Mouse (Mus musculus) small intestine, adult 2 months (tissue): ENCODE results near the gene Glg1. TPM values are rescaled to one million over a fixed set of nuclear protein-coding genes. Genes with fewer than 3 reads are reported as not detected.
"Not testable (repeated sequence)": the region's sequence is repeated elsewhere in the genome, so short reads cannot be mapped to it uniquely, and the experiment has no call there.

Source experiments
- H3K27ac ChIP-seq: fragments of 200-500 bp; 2 replicates; pipeline ENCODE4 v1.5.1; 2012; ENCODE audit warnings: low read depth, low read length, control low read depth, inconsistent platforms; ENCODE audit not compliant: insufficient read depth
- H3K27me3 ChIP-seq: fragments of 200-500 bp; 2 replicates; pipeline ENCODE4 v1.6.1; 2012; ENCODE audit warnings: mild to moderate bottlenecking, moderate library complexity, low read length, inconsistent platforms; ENCODE audit not compliant: control insufficient read depth, insufficient read depth
- H3K36me3 ChIP-seq: fragments of 200-500 bp; 2 replicates; pipeline ENCODE4 v1.6.1; 2012; ENCODE audit warnings: mild to moderate bottlenecking, low read length, control low read depth, inconsistent platforms; ENCODE audit not compliant: control insufficient read depth, insufficient read depth
- H3K4me1 ChIP-seq: fragments of 200-500 bp; 2 replicates; pipeline ENCODE4 v1.6.1; 2012; ENCODE audit warnings: low read length, inconsistent platforms, mixed read lengths; ENCODE audit not compliant: control insufficient read depth, insufficient read depth, insufficient read length
- H3K4me3 ChIP-seq: fragments of 200-500 bp; 2 replicates; pipeline ENCODE4 v1.5.1; 2012; ENCODE audit warnings: low read depth, mild to moderate bottlenecking, control low read depth, inconsistent platforms, low read length, moderate library complexity
- CTCF ChIP-seq: fragments of 200-500 bp; IDR thresholded peaks from 2 replicates; pipeline ENCODE4 v1.5.1; 2012; ENCODE audit warnings: low read depth, mild to moderate bottlenecking, control low read depth, inconsistent platforms, low read length, moderate library complexity, mixed read lengths; ENCODE audit not compliant: insufficient replicate concordance, insufficient read length; ENCODE audit errors: extremely low read depth
- POLR2A ChIP-seq: fragments of 200-500 bp; IDR thresholded peaks from 2 replicates; pipeline ENCODE4 v1.6.1; 2012; ENCODE audit warnings: low read depth, mild to moderate bottlenecking, control low read depth, inconsistent platforms, low read length, moderate library complexity
- WGBS: fragments of 180-500 bp; shearing (Covaris S2); methylation state at CpG from one replicate; pipeline ENCODE4 v1.1.7; 2018; 5-methylcytosine and 5-hydroxymethylcytosine counted together
- polyA plus RNA-seq: library from polyadenylated mRNA; depleted of rRNA; stranded (reverse); fragments of >200 nt; gene quantifications from 2 replicates; pipeline ENCODE4 v1.2.3, GENCODE M21; 2012; rRNA removed

The Glg1 gene
- 11.0 and 26.0 TPM in 2 replicates for polyA plus RNA-seq

DNA sequence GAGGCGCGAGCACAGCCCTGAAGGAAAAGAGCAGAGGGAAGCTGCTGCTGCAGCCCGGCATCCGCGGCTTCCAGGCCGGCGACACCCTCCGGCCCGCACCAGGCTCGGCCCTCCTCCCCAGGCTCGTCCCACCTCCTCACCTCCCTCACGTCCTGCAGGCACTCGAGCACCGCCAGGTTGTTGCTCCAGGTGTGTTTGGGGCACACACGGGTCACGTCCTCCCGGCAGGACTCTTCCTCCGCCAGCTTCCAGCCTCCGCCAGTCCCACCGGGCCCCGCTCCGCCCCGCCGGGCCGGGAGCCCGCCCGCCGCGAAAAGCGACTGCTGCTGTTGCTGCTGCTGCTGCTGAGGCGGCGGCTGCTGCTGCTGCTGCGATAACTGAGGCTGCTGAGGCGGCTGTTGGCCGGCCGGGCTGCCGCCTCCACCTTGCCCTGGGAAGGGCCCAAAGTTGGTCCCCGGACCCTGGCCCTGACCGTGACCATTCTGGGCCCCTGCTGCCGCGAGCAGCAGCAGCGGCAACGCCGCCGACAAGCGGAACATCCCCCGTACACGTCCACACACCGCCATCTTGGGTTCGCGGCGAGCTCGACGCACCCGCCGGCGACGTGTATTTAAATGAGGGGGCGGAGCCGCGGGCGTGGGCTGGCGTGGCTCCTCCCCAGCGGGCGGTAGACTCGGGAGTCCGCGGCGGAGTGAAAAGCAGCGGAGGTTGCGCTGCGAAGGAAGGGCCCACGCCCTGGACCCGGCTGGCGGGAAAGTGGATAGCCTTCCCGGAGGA lies at the start of gene Glg1:
Gene Glg1, minus strand, starts transcription at position 586 of the 777 bp plus-strand sequence.
- H3K27me3 ChIP-seq, result no peaks in the 10 kb centered on the region
- H3K4me1 ChIP-seq, result no peaks in the 10 kb centered on the region; the same call in 1 of the 2 replicates
- H3K27ac ChIP-seq, result peak within 1 kb of the TSS; percentile 91
- TF ChIP-seq CTCF, result no peak
- TF ChIP-seq POLR2A, result peak; percentile 89
- H3K4me3 ChIP-seq, result peak within 1 kb of the TSS; percentile 87
- no peaks in the 10 kb centered on the region for H3K36me3 ChIP-seq
- 1% methylated on average over 76 of the region's 76 CpGs for WGBS

DNA sequence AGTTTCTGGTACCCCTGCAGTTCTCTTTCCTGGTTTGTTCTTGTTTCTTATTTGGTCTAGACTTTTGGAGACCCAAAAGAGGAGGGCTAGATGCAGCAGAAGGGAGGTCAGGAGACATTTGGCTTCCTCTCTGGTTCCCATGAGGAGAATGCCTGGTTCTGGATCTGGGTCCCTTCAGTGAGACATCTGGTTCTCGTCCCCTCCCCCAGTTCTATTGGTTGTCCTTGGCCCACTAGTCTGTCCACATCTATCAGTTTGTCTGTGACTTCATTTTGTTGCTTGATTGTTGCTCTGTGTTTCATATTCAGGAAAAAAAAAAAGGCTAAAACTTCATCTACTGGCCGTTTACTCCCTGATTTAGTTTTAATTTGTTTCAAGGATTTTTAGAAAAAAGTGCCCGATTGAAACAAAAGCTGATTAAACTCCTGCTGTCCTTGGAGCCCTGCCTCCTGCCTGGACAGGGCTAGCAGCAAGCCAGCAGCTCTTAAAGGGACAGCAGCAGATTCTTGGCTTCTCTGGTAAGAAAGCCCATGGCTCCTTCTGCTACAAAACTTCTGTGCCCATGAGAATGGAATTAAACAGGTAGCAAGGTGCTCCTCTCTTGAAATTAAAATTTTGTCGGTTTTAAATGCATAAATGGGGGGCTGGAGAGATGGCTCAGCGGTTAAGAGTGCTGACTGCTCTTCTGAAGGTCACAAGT lies 46.2 kb upstream of the Glg1 start:
- no peaks in the 10 kb centered on the region for H3K4me1 ChIP-seq
- no peak for TF ChIP-seq POLR2A
- TF ChIP-seq CTCF, result no peak
- H3K36me3 ChIP-seq, result no peaks in the 10 kb centered on the region
- no peak overlapping the region for H3K27ac ChIP-seq
- H3K4me3 ChIP-seq, result no peak overlapping the region
- 35% methylated on average over 5 of the region's 5 CpGs for WGBS
- no peaks in the 10 kb centered on the region for H3K27me3 ChIP-seq

DNA sequence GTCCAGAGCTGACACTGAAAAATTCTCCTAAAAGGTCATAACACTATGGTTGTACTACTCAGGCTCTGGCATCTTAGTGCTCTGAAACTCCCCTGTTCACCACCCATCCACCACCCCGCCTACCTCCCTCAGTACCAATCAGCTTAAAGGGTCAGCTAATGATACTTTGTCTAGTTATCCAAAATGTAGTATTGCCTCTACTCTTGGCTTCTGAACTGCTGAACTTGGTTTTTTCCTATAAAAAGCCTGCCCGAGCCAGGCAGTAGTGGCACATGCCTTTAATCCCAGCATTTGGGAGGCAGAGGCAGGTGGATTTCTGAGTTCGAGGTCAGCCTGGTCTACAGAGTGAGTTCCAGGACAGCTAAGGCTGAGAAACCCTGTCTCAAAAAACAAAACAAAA lies 45.3 kb upstream of the Glg1 start:
- no peaks in the 10 kb centered on the region for H3K4me1 ChIP-seq
- no peaks in the 10 kb centered on the region for H3K36me3 ChIP-seq
- WGBS, result 90% methylated on average over 3 of the region's 3 CpGs
- no peaks in the 10 kb centered on the region for H3K27me3 ChIP-seq
- no peak overlapping the region for H3K27ac ChIP-seq
- no peak for TF ChIP-seq CTCF
- TF ChIP-seq POLR2A, result no peak
- no peak overlapping the region for H3K4me3 ChIP-seq

DNA sequence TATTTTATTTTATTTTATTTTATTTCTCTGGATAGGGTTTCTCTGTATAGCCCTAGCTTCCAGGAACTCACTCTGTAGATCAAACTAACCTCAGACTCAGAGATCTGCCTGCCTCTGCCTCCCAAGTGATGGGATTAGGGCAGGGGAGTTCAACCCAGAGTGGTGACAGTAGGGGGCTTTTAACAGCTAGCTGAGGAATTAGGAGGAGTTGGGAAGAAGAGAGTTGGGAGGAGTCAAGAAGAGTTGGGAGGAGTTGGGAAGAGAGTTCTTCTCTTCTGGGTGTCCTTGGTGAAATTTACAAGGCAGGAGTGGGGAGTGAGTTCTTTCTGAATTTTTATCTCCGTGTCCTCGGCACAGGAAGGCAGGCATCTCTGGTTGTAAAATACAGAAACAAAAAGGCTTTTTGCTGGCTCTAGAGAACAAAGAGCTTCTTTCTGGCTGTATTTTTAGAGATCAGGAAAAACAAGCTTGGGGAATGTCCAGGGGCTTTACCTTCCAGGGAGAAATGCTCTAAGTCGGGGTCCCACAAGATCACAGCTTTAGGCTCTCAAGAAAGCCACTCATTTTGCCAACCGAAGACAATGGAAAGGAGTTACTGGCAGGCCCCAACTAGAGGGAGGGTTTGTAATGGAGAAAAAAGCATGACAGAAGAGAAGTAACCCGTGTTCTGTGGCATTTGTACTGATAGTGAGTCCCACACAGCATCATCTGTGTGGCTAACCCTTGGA lies 44.2 kb upstream of the Glg1 start:
- H3K27me3 ChIP-seq, H3K27ac ChIP-seq, H3K4me3 ChIP-seq, H3K4me1 ChIP-seq, H3K36me3 ChIP-seq: not testable (repeated sequence)
- 72% methylated on average over 5 of the region's 5 CpGs for WGBS

DNA sequence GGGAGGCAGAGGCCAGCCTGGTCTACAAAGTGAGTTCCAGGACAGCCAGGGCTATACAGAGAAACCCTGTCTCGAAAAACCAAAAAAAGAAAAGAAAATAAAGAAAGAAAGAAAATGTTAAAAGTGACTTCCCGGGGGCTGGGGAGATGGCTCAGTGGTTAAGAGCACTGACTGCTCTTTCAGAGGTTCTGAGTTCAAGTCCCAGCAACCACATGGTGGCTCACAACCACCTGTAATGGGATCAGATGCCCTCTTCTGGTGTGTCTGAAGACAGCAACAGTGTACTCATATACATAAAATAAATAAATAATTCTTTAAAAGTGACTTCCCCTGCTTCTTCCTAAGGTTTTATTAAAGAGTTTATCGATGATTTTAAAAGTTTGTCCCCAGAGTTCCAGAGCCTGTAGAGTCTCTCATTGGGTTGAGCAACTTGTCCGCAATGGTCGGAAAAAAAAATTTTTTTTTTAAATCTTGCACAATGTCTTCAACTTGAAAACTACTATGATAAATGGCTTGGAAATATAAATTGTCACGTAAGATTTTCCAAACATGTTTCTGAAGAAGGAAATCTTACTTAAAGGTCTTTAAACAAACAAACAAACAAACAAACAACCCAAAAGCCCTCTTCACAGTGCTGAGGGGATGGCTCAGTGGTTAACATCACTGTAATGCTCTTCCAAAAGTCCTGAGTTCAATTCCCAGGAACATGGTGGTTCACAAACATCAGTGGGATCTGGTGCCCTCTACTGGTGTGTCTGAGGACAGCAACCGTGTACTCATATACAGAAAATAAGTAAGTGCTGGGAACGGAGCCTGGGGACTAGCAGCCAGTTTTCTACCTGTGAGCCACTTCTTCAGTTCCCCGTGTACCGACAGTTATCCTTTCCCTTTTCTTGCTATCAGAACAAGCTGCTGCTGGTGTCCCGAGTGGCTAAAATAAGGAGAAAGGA lies 41.9 kb upstream of the Glg1 start:
- TF ChIP-seq POLR2A, result no peak
- peak; percentile 24; the same call in 1 of the 2 replicates for TF ChIP-seq CTCF
- Histone ChIP-seq H3K27me3 (no peaks in the 10 kb centered on the region), H3K4me3 (peak overlapping the region; percentile 46), H3K4me1 (no peaks in the 10 kb centered on the region), H3K27ac (no peak overlapping the region), H3K36me3 (peaks cover 5% of the 10 kb centered on the region; the same call in 1 of the 2 replicates)
- 57% methylated on average over 11 of the region's 11 CpGs for WGBS

DNA sequence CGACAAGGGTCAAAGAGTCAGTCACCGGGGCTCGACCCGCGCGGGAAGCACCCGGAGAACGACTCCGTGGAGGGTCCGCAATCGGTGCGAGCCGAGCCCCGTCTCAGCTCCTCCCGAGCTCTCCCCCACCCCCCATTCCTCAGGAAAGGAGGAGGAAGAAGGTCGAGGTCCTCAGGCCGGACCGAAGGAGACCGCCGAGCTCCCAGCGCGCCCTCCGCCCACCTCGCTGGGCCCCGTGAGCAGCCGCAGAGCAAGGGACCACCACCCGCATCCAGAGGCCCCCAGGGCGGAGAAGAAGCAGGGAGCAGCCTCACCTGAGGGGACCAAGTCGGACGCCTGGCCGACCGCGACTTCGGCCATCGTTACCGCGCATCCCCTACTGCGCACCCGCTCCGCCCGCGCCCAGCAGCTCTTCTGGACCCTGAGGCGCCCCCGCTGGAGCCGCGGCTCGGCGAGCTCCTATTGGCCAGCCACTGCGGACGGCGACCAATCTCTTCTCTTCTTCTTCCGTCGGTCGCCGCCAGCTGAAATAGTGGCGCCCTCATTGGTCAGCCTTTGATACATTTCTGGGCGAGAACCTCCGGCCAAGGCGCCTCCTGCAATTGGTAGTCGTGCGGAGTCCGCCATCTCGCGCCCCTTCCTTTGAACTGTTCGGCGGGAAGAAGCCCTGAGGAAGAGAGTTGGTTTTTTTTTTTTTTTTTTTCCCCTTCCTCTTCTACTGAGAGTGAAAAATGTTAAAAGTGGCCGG lies 41.0 kb upstream of the Glg1 start, which contains the start of gene Rfwd3:
Gene Rfwd3, minus strand, starts transcription at position 402 of the 748 bp plus-strand sequence.
- TF ChIP-seq POLR2A (peak; percentile 74; the same call in 1 of the 2 replicates), CTCF (no peak)
- H3K27ac ChIP-seq, result peak within 1 kb of the TSS; percentile 88
- peaks cover 6% of the 10 kb centered on the region for H3K36me3 ChIP-seq
- H3K4me1 ChIP-seq, result no peaks in the 10 kb centered on the region
- no peaks in the 10 kb centered on the region for H3K27me3 ChIP-seq
- WGBS, result under 1% methylated on average over 67 of the region's 67 CpGs
- H3K4me3 ChIP-seq, result peak within 1 kb of the TSS; percentile 98
